Mouse (Mus musculus) heart, embryonic 16.5 days (tissue): Measurements from ENCODE around the gene Spata21. TPM values are rescaled to one million over a fixed set of nuclear protein-coding genes. Genes with fewer than 3 reads are reported as not detected.
"Not testable (repeated sequence)": the region's sequence is repeated elsewhere in the genome, so short reads cannot be mapped to it uniquely, and the experiment has no call there.

ENCODE experiments used
- ATAC-seq: fragments of 200-750 bp; cut with Nextera tagmentation; replicated peaks from 2 replicates; pipeline ENCODE4 v1.8.0; 2017; ENCODE audit warnings: moderate number of reproducible peaks; ENCODE audit not compliant: insufficient read depth, low FRiP score; ENCODE audit errors: extremely low read depth
- H3K27ac ChIP-seq: fragments of 300-500 bp; sonication (generic); 2 replicates; pipeline ENCODE4 v1.5.1; 2014; ENCODE audit warnings: mild to moderate bottlenecking, low read length, control low read depth, moderate library complexity
- H3K27me3 ChIP-seq: fragments of 300-500 bp; sonication (generic); 2 replicates; pipeline ENCODE4 v1.6.1; 2014; ENCODE audit warnings: low read length, mixed read lengths; ENCODE audit not compliant: control insufficient read depth, insufficient read depth
- H3K36me3 ChIP-seq: fragments of 300-500 bp; sonication (generic); 2 replicates; pipeline ENCODE4 v1.6.1; 2014; ENCODE audit not compliant: control insufficient read depth, insufficient read depth
- H3K4me1 ChIP-seq: fragments of 300-500 bp; sonication (generic); 2 replicates; pipeline ENCODE4 v1.6.1; 2014; ENCODE audit warnings: low read length, mixed read lengths; ENCODE audit not compliant: control insufficient read depth, insufficient read depth
- H3K4me2 ChIP-seq: fragments of 300-500 bp; sonication (generic); 2 replicates; pipeline ENCODE4 v1.6.1; 2014; ENCODE audit warnings: low read depth, mild to moderate bottlenecking, control low read depth, low read length
- H3K4me3 ChIP-seq: fragments of 300-500 bp; sonication (generic); 2 replicates; pipeline ENCODE4 v1.5.1; 2014; ENCODE audit warnings: mild to moderate bottlenecking, control low read depth, low read length
- H3K9ac ChIP-seq: fragments of 300-500 bp; sonication (generic); 2 replicates; pipeline ENCODE4 v1.6.1; 2014; ENCODE audit warnings: low read length, control low read depth
- H3K9me3 ChIP-seq: fragments of 300-500 bp; sonication (generic); replicated peaks from 2 replicates; pipeline ENCODE4 v1.6.1; 2016; ENCODE audit warnings: low read length; ENCODE audit not compliant: control insufficient read depth
- WGBS: fragments of 180-500 bp; shearing (Covaris S2); extraction: QIAGEN DNeasy Blood & Tissue Kit; methylation state at CpG from one replicate; pipeline ENCODE4 v1.1.7; 2014; 5-methylcytosine and 5-hydroxymethylcytosine counted together
- polyA plus RNA-seq: library from polyadenylated mRNA; unstranded; fragments of >200 nt; fragmentation: Nextera tagmentation; extraction: Ambion mirVana; gene quantifications from 2 replicates; pipeline ENCODE4 v1.2.1, GENCODE M21; 2015

The Spata21 gene
- polyA plus RNA-seq, 1 experiment from 2014 or later: 0.08 TPM

DNA sequence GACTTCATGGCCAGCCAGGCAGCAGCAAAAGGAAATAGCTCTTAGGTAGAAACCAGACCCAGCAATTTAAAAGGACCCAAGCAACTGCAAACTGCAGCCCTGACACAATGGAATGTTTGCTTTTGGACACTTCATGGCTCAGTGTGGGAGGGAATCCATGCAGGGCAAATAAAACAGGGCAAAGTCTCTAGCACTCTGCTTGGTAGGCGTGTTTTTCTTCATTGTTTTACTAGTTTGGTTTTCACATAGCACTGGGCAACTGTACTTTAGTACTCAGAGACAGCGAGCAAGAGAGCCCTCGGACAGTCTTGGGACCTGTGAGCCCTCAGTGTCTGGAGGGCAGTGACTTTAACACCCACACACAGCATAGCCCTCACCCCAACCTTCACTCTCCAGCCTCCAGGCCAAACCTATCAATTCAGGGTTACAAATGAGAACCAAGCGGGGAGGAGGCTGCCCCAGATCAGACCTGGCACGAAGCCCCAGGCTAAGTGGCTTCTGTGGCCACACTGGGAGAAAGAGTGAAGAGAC lies 43.5 kb downstream of the Spata21 start:
- no peak for ATAC-seq
- Histone ChIP-seq H3K4me2 (peak overlapping the region; percentile 8; the same call in 1 of the 2 replicates), H3K9me3 (no peaks in the 10 kb centered on the region), H3K9ac (no peak overlapping the region; the same call in 1 of the 2 replicates), H3K27ac (peak overlapping the region; percentile 21), H3K27me3 (no peaks in the 10 kb centered on the region), H3K4me1 (peaks cover 57% of the 10 kb centered on the region), H3K36me3 (no peaks in the 10 kb centered on the region), H3K4me3 (no peak overlapping the region)
- 41% methylated on average over 5 of the region's 5 CpGs for WGBS

DNA sequence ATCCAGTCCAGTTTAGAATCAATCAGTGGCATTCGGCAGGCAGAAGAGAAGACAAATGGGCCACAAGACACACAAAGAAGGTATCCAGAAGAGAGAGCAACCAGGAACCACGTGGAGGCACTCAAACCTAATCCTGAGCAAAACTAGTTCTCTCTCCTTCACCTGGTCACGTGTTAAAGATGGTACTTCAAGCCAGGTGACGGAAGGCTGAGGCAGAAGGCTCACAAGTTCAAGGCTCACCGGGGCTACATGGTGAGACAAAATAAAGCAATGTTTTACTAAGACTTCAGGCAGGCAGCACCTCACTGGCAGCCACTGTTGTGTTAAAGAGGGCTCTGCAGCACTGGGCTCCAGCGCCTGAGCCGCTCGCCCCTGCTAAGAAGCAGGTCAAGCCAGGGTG lies 44.1 kb downstream of the Spata21 start:
- Histone ChIP-seq H3K27me3 (no peaks in the 10 kb centered on the region), H3K36me3 (no peaks in the 10 kb centered on the region), H3K4me3 (no peak overlapping the region), H3K4me2 (peak overlapping the region; percentile 8; the same call in 1 of the 2 replicates), H3K4me1 (peaks cover 63% of the 10 kb centered on the region), H3K9ac (peak overlapping the region; percentile 20), H3K9me3 (no peaks in the 10 kb centered on the region), H3K27ac (peak overlapping the region; percentile 21)
- 55% methylated on average over 8 of the region's 8 CpGs for WGBS
- ATAC-seq: 0 out of 2 replicates have a peak, but pooled peaks have one; percentile 1

DNA sequence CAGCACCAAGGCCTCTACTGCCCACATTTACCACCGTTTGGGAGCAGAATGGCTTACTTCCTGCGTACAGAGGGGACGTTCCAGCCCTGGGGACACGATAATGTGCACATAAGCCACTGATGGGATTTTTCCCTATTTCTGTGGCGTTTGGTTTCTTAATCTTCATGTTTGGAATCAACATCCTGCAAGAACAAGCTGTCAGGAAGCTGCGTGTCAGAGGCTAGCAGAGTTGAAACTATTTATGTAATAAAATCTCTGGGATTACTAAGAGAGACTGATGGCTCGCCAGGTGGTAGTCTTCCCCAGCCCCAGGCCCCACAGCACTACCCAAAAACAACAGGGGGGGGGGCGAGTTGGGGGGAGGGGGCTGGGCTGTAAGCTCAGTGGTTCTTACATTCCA lies 45.1 kb downstream of the Spata21 start:
- no peak overlapping the region for H3K4me3 ChIP-seq
- ATAC-seq: no peak
- H3K9me3 ChIP-seq: no peaks in the 10 kb centered on the region
- H3K4me1 ChIP-seq: peaks cover 70% of the 10 kb centered on the region
- WGBS: 49% methylated on average over 8 of the region's 8 CpGs
- H3K9ac ChIP-seq: no peak overlapping the region
- peak overlapping the region; percentile 37; the same call in 1 of the 2 replicates for H3K27ac ChIP-seq
- H3K4me2 ChIP-seq: no peak overlapping the region
- H3K27me3 ChIP-seq: no peaks in the 10 kb centered on the region
- H3K36me3 ChIP-seq: no peaks in the 10 kb centered on the region

DNA sequence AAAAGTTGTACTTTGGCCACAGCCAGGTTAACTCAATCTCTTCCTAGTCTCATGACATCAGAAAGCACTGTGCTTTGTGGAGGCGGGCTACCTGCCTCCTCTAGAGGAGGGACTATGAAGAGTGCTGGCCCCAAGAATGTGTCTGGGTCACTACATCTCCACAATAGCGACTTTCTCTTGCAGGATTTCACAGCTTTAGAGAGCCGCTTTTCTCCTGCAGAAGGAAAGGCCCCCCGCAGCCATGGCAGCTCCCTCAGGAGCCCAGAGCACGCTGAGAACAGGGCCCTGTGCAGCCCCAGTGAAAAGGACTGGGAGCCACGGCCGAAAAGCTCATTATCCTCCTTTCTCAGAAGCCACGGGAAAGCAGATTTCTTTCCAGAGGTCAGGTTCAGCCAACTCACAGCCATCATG lies 45.9 kb downstream of the Spata21 start:
- Histone ChIP-seq H3K9me3 (no peaks in the 10 kb centered on the region), H3K36me3 (no peaks in the 10 kb centered on the region), H3K9ac (peak overlapping the region; percentile 51), H3K4me2 (no peak overlapping the region), H3K4me1 (peaks cover 72% of the 10 kb centered on the region), H3K4me3 (no peak overlapping the region), H3K27me3 (no peaks in the 10 kb centered on the region), H3K27ac (peak overlapping the region; percentile 64)
- no peak for ATAC-seq
- WGBS: 48% methylated on average over 8 of the region's 8 CpGs

DNA sequence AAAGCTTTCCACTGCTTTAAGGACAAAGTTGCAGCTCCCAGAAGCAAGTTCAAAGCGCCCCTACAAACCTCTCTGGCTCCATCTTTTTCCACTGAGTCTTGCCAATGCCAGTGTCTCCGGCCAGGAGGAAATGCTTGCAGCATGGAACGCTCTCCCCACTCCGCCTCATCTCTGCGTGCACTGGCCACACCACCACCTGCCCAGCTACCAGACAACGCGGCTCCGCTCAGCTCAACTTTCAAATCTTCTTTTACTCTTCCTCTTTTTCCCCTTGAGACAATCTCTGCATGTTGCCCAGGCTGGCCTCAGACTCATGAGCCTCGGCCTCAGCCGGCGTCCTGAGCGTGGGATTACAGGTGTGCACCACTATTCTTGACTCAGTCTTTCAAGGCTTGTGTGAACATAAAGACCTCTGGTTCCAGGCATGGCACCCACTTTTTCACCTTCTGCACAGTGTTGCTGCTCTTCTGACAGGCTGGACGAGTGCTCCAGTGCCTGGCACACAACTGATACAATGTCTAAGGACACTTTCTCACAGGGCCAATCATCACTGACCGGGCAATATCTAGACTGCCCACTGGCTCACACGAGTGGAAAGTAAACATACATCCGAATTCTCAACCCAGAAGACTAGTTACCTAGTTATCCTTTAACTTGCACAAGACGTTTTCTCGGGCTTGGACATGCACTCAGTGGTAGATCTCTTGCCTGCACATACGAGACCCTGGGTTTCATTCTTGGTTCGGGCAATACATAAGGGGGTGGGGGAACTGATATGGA lies 46.8 kb downstream of the Spata21 start:
- Histone ChIP-seq H3K4me2 (no peak overlapping the region), H3K9ac (peak overlapping the region; percentile 51; the same call in 1 of the 2 replicates), H3K27ac (peak overlapping the region; percentile 64), H3K27me3 (no peaks in the 10 kb centered on the region), H3K4me3 (no peak overlapping the region), H3K36me3 (no peaks in the 10 kb centered on the region), H3K9me3 (no peaks in the 10 kb centered on the region), H3K4me1 (peaks cover 72% of the 10 kb centered on the region)
- 55% methylated on average over 20 of the region's 20 CpGs for WGBS
- ATAC-seq: no peak

DNA sequence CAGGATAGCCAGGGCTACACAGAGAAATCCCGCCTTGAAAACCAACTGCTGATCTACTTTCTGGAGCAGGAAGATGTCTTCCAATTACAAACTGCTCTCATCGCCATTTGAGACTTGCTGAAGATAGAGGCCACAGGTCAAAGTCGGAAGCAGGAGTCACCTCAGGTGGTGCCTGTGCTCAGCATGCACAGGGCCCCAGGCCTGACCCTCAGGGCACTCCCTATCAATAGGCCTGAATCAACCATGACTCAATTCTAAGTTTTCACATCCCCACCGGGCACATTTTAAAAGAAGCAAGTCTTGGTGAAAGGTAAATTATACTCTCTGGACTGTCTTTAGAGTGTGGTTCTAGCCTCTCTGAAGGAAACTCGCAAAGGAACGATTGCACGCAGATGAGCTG lies 48.0 kb downstream of the Spata21 start:
- H3K4me1 ChIP-seq: peaks cover 64% of the 10 kb centered on the region

DNA sequence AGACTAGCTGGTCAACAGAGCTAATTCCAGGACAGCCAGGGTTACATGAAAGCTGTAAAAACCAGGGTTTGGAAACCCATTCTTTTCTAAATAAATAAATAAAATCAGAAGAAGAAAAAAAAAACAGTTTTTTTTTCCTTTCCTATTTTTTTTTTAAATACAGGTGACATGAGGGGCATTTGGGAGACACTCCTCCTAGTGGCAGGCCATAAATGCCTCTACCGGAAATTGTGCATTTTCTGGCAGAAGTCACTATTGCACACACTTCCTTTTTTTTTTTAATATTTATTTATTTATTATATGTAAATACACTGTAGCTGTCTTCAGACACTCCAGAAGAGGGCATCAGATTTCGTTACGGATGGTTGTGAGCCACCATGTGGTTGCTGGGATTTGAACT lies 49.6 kb downstream of the Spata21 start:
- Histone ChIP-seq H3K4me1 (peaks cover 48% of the 10 kb centered on the region), H3K4me3 (peak overlapping the region; percentile 69; the same call in 1 of the 2 replicates), H3K4me2 (peak overlapping the region; percentile 88; the same call in 1 of the 2 replicates)
- H3K27me3 ChIP-seq, H3K27ac ChIP-seq, H3K9ac ChIP-seq, H3K9me3 ChIP-seq, ATAC-seq, H3K36me3 ChIP-seq: not testable (repeated sequence)
- 54% methylated on average over 3 of the region's 3 CpGs for WGBS

More for the DNA sequence above, 48.0 kb downstream of the Spata21 start:
- no peak overlapping the region for H3K27ac ChIP-seq
- no peak overlapping the region for H3K4me2 ChIP-seq
- H3K9ac ChIP-seq: no peak overlapping the region
- no peaks in the 10 kb centered on the region for H3K36me3 ChIP-seq
- H3K27me3 ChIP-seq: no peaks in the 10 kb centered on the region
- 77% methylated on average over 7 of the region's 7 CpGs for WGBS
- no peak overlapping the region for H3K4me3 ChIP-seq
- no peaks in the 10 kb centered on the region for H3K9me3 ChIP-seq
- no peak for ATAC-seq

DNA sequence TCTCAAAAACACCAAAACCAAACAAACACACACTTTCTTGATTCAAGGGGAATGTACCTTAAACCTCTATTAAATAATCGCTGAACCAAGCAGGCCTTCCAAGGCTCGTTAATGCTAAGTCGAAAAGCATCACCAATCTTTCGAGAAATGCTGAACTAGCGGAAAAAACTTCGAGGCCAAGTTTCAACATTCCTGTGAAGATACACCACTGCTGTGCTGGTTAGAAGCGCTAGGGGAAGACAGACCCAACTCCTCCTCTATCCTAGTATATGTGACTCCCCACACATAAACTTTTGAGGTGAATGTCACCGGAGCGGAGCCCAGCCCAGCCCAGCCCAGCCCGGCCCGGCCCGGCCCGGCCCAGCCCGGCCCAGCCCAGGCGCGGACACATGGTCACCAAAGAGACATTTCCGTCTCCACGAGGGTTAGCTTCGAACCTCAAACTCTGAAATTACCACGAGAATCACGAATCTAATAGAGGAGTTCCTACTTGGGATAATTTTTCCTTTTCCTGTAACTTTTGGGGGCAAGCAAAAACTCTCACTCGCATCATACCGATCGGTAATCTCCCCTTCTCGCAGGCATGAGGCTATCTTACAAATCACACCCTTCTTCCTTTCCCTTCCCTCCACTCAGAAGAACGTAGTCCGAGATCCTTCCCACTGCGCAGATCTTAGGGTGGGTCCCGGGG lies 50.4 kb downstream of the Spata21 start:
- Histone ChIP-seq H3K4me3 (peak overlapping the region; percentile 69), H3K9me3 (no peaks in the 10 kb centered on the region), H3K9ac (peak overlapping the region; percentile 81), H3K27ac (peak overlapping the region; percentile 87), H3K4me1 (peaks cover 41% of the 10 kb centered on the region), H3K27me3 (no peaks in the 10 kb centered on the region), H3K4me2 (peak overlapping the region; percentile 88), H3K36me3 (no peaks in the 10 kb centered on the region)
- WGBS: 2% methylated on average over 29 of the region's 29 CpGs
- ATAC-seq: no peak
